Mouse (Mus musculus) stomach, postnatal 0 days (tissue): ENCODE results near the gene Nlrp6. TPM values are rescaled to one million over a fixed set of nuclear protein-coding genes. Genes with fewer than 3 reads are reported as not detected.

Source experiments
- ATAC-seq: fragments of 200-750 bp; cut with Nextera tagmentation; 2 replicates; pipeline ENCODE4 v1.8.0; 2017; ENCODE audit not compliant: low FRiP score, low TSS enrichment
- DNase-seq: peaks from one replicate; pipeline ENCODE4 v3.0.0-alpha.2; 2016; ENCODE audit warnings: low spot score
- H3K27ac ChIP-seq: fragments of 300-500 bp; sonication (generic); replicated peaks from 2 replicates; pipeline ENCODE4 v1.5.1; 2014; ENCODE audit warnings: mild to moderate bottlenecking, control low read depth
- H3K27me3 ChIP-seq: fragments of 300-500 bp; sonication (generic); 2 replicates; pipeline ENCODE4 v1.6.1; 2014; ENCODE audit warnings: low read length; ENCODE audit not compliant: control insufficient read depth, insufficient read depth
- H3K36me3 ChIP-seq: fragments of 300-500 bp; sonication (generic); 2 replicates; pipeline ENCODE4 v1.6.1; 2014; ENCODE audit warnings: low read length, mixed read lengths; ENCODE audit not compliant: control insufficient read depth, insufficient read depth
- H3K4me1 ChIP-seq: fragments of 300-500 bp; sonication (generic); replicated peaks from 2 replicates; pipeline ENCODE4 v1.6.1; 2014; ENCODE audit warnings: antibody characterized with exemption; ENCODE audit not compliant: control insufficient read depth, insufficient read depth
- H3K4me2 ChIP-seq: fragments of 300-500 bp; sonication (generic); replicated peaks from 2 replicates; pipeline ENCODE4 v1.6.1; 2014; ENCODE audit warnings: low read depth, mild to moderate bottlenecking, control low read depth, moderate library complexity
- H3K4me3 ChIP-seq: fragments of 300-500 bp; sonication (generic); 2 replicates; pipeline ENCODE4 v1.5.1; 2014; ENCODE audit warnings: low read depth, low read length, control low read depth
- H3K9ac ChIP-seq: fragments of 300-500 bp; sonication (generic); 2 replicates; pipeline ENCODE4 v1.6.1; 2014; ENCODE audit warnings: mild to moderate bottlenecking, low read length, control low read depth, mixed read lengths
- H3K9me3 ChIP-seq: fragments of 300-500 bp; sonication (generic); 2 replicates; pipeline ENCODE4 v1.6.1; 2016; ENCODE audit warnings: low read length; ENCODE audit not compliant: control insufficient read depth
- CTCF ChIP-seq: IDR thresholded peaks from 2 replicates; pipeline ENCODE4 v1.5.1; 2016; ENCODE audit warnings: antibody characterized with exemption, low read depth, mild to moderate bottlenecking, moderate library complexity
- EP300 ChIP-seq: optimal IDR thresholded peaks from 2 replicates; pipeline ENCODE3; 2016; ENCODE audit warnings: antibody characterized with exemption
- WGBS: fragments of 180-500 bp; shearing (Covaris S2); extraction: QIAGEN DNeasy Blood & Tissue Kit; methylation state at CpG from one replicate; pipeline ENCODE4 v1.1.7; 2014; 5-methylcytosine and 5-hydroxymethylcytosine counted together
- polyA plus RNA-seq: library from polyadenylated mRNA; unstranded; fragments of >200 nt; fragmentation: Nextera tagmentation; extraction: Ambion mirVana; gene quantifications from 2 replicates; pipeline ENCODE4 v1.2.1, GENCODE M21; 2015

Nlrp6 gene
- polyA plus RNA-seq, 1 experiment from 2014 or later: 1.7 TPM

- ATAC-seq: no peak
- Histone ChIP-seq H3K9ac (no peak overlapping the region), H3K27me3 (no peaks in the 10 kb centered on the region), H3K27ac (no peak overlapping the region), H3K4me3 (no peak overlapping the region), H3K9me3 (no peaks in the 10 kb centered on the region), H3K4me2 (no peak overlapping the region), H3K36me3 (peaks cover 30% of the 10 kb centered on the region), H3K4me1 (peaks cover 8% of the 10 kb centered on the region)
- 76% methylated on average over 8 of the region's 8 CpGs for WGBS
- DNase-seq: no peak
- TF ChIP-seq CTCF: no peak
- TF ChIP-seq EP300: no peak
These were observed 27.5 kb downstream of the Nlrp6 start for GRCm38 (mm10) chr7:140948161-140948560.

DNA sequence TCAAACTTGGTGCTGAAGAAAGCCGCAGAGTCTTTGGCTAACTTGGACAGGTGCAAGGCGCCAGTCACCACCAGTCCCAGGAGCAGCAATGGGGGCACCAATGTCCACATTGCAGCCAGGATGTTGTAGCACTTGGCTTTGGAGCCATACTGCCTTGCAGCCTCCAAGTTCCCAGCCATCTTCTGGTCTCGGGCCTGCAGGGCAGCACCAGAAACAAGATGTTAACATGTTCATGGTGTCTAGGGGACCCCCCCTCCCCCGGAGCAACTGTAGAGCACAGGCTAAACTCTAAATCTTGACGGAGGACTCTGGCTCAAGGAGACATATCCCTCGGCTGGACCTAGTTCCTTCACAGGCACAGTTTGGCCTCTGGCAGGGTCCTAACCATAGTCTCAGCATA is 28.6 kb downstream of the Nlrp6 start:
- Histone ChIP-seq H3K4me2 (no peak overlapping the region), H3K27me3 (no peaks in the 10 kb centered on the region), H3K36me3 (peaks cover 30% of the 10 kb centered on the region), H3K27ac (no peak overlapping the region), H3K4me1 (peaks cover 4% of the 10 kb centered on the region; the same call in 1 of the 2 replicates), H3K9ac (no peak overlapping the region), H3K9me3 (no peaks in the 10 kb centered on the region), H3K4me3 (no peak overlapping the region)
- ATAC-seq (no peak), DNase-seq (no peak)
- TF ChIP-seq CTCF (no peak), EP300 (no peak)
- WGBS: 89% methylated on average over 6 of the region's 6 CpGs

DNA sequence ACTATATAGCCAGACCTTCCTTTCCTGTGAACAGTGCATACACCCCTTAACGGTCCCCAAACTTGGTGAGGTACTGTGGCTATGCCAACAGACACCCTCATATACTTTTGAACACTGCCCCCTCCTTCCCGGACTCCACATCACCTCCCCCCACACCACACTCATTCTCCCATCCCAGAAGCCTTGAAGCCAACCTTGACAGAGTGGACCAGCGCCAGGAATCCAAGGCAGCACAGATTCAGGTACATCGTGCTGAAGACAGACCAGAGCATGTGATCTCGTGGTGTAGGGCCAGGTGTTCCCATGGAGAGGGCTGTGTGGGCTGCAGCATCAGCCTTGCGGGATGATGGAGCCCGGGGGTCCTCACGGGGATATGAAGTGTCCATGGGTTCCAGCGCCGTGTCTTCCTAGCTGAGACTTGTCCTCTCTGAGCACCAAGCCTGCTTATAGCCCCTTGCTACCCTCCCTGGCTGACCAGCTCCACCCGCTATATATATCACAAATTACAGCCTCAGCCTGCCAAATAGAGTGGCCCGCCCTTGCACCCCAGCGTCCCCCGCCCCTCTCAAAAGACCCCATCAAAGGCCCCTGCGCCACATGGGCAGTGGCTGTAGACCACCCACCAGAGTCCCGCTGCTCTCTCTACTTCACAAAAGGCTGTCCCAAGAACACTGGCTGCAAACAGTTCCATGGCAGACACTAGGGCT is 29.3 kb downstream of the Nlrp6 start, which contains the start of gene Ifitm5:
Ifitm5 (minus strand) TSS at position 468 of the 707 bp plus-strand sequence.
- no peak for ATAC-seq
- peak within 1 kb of the TSS; percentile 23; the same call in 1 of the 2 replicates for H3K9ac ChIP-seq

GRCm38 (mm10) chr7:140951051-140951450 is 30.3 kb downstream of the Nlrp6 start:
- Histone ChIP-seq H3K36me3 (peaks cover 20% of the 10 kb centered on the region), H3K4me1 (peaks cover 4% of the 10 kb centered on the region; the same call in 1 of the 2 replicates), H3K9ac (peak overlapping the region; percentile 23; the same call in 1 of the 2 replicates), H3K27me3 (no peaks in the 10 kb centered on the region), H3K9me3 (no peaks in the 10 kb centered on the region), H3K4me2 (0 out of 2 replicates have a peak overlapping the region, but pooled peaks have one; percentile 14), H3K4me3 (no peak overlapping the region), H3K27ac (peak overlapping the region; percentile 67)
- WGBS: 26% methylated on average over 8 of the region's 8 CpGs
- TF ChIP-seq EP300 (no peak), CTCF (no peak)
- ATAC-seq: no peak
- no peak for DNase-seq

More for the DNA sequence above, 29.3 kb downstream of the Nlrp6 start, which contains the start of gene Ifitm5:
- no peak for DNase-seq
- H3K27me3 ChIP-seq: no peaks in the 10 kb centered on the region
- no peaks in the 10 kb centered on the region for H3K9me3 ChIP-seq
- H3K4me2 ChIP-seq: 0 out of 2 replicates have a peak within 1 kb of the TSS, but pooled peaks have one; percentile 14
- peaks cover 23% of the 10 kb centered on the region for H3K36me3 ChIP-seq
- H3K4me3 ChIP-seq: no peak within 1 kb of the TSS
- TF ChIP-seq EP300 (no peak), CTCF (no peak)
- 77% methylated on average over 16 of the region's 16 CpGs for WGBS
- peaks cover 4% of the 10 kb centered on the region; the same call in 1 of the 2 replicates for H3K4me1 ChIP-seq
- H3K27ac ChIP-seq: peak within 1 kb of the TSS; percentile 67

GRCm38 (mm10) chr7:140951765-140952164 is 31.1 kb downstream of the Nlrp6 start:
- WGBS: 56% methylated on average over 6 of the region's 6 CpGs
- ATAC-seq: no peak
- H3K9me3 ChIP-seq: no peaks in the 10 kb centered on the region
- H3K4me3 ChIP-seq: no peak overlapping the region
- no peaks in the 10 kb centered on the region for H3K27me3 ChIP-seq
- TF ChIP-seq EP300 (no peak), CTCF (no peak)
- peaks cover 4% of the 10 kb centered on the region; the same call in 1 of the 2 replicates for H3K4me1 ChIP-seq
- no peak for DNase-seq
- peaks cover 20% of the 10 kb centered on the region for H3K36me3 ChIP-seq
- H3K4me2 ChIP-seq: no peak overlapping the region
- H3K9ac ChIP-seq: no peak overlapping the region; the same call in 1 of the 2 replicates
- H3K27ac ChIP-seq: no peak overlapping the region; the same call in 1 of the 2 replicates

- H3K36me3 ChIP-seq: peaks cover 15% of the 10 kb centered on the region
- H3K27ac ChIP-seq: no peak overlapping the region
- TF ChIP-seq CTCF: no peak
- H3K4me1 ChIP-seq: peaks cover 4% of the 10 kb centered on the region; the same call in 1 of the 2 replicates
- H3K9ac ChIP-seq: no peak overlapping the region
- 52% methylated on average over 7 of the region's 7 CpGs for WGBS
- no peak overlapping the region for H3K4me3 ChIP-seq
- H3K27me3 ChIP-seq: no peaks in the 10 kb centered on the region
- H3K9me3 ChIP-seq: no peaks in the 10 kb centered on the region
- H3K4me2 ChIP-seq: no peak overlapping the region
- ATAC-seq (no peak), DNase-seq (no peak)
These were observed 31.7 kb downstream of the Nlrp6 start for GRCm38 (mm10) chr7:140952441-140952840.
